Mouse (Mus musculus) heart, adult 18-20 months (tissue): Measurements from ENCODE around the gene Hao1. TPM values are rescaled to one million over a fixed set of nuclear protein-coding genes. Genes with fewer than 3 reads are reported as not detected.
A peak's percentile ranks its signal among the peaks of the same experiment; 100 is the strongest.

Experiments
- DNase-seq, 2 experiments: peaks; one replicate each; pipeline ENCODE4 v3.0.0; 2021 to 2022; ENCODE audit warnings: mixed read lengths in 1 of 2
- total RNA-seq, 2 experiments: library from RNA; stranded (reverse); gene quantifications; 2 replicates each; pipeline ENCODE4 v1.2.3; 2021

The Hao1 gene
- total RNA-seq, 2 experiments from 2014 or later, result not detected

- DNase-seq, result no peak
Measured at GRCm38 (mm10) chr2:134462321-134462720, 91.8 kb downstream of the Hao1 start.

- peak; percentile 8 to 33 for DNase-seq
Measured at GRCm38 (mm10) chr2:134460831-134461230, 93.3 kb downstream of the Hao1 start.

- DNase-seq, result no peak
Measured at GRCm38 (mm10) chr2:134456065-134456505, 98.1 kb downstream of the Hao1 start.

DNA sequence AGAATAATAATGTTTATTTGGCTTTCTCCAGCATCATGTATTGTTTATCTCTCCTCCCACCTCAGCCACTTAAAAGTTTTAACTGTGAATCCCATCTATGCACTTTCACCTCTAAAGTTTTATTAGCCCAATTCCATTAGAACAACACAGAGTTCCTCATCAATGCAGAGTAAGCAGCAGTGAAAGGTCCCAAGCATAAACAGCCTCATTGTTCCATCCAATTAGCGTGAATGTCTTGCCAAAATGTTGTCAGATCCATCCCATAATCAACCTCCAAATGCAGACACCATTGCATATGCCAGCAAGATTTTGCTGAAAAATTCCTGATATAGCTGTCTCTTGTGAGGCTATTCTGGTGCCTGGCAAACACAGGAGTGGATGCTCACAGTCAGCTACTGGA lies 101.4 kb downstream of the Hao1 start:
- no peak for DNase-seq

- no peak for DNase-seq
Measured at GRCm38 (mm10) chr2:134450976-134451375, 103.2 kb downstream of the Hao1 start.

Other genes starting within 250 kb of the Hao1 start
- gene Tmx4, start 89.8 kb upstream of the Hao1 start, total RNA-seq, result 10 to 100 TPM; 48.4 to 51.4 TPM
- 1 to 10 TPM; 4.2 to 5.0 TPM for gene Plcb1, start 231.7 kb upstream of the Hao1 start, total RNA-seq